Mouse (Mus musculus) heart, embryonic 16.5 days (tissue): ENCODE measurements at regions not wholly inside any gene's neighbourhood (a gene's known extent, or its start where the extent isn't known, plus 50 kb on each side); places are given as distances from the start of the nearest gene placed in this dataset.

Source experiments
- ATAC-seq: fragments of 200-750 bp; cut with Nextera tagmentation; replicated peaks from 2 replicates; pipeline ENCODE4 v1.8.0; 2017; ENCODE audit warnings: moderate number of reproducible peaks; ENCODE audit not compliant: insufficient read depth, low FRiP score; ENCODE audit errors: extremely low read depth
- H3K27ac ChIP-seq: fragments of 300-500 bp; sonication (generic); 2 replicates; pipeline ENCODE4 v1.5.1; 2014; ENCODE audit warnings: mild to moderate bottlenecking, low read length, control low read depth, moderate library complexity
- H3K27me3 ChIP-seq: fragments of 300-500 bp; sonication (generic); 2 replicates; pipeline ENCODE4 v1.6.1; 2014; ENCODE audit warnings: low read length, mixed read lengths; ENCODE audit not compliant: control insufficient read depth, insufficient read depth
- H3K36me3 ChIP-seq: fragments of 300-500 bp; sonication (generic); 2 replicates; pipeline ENCODE4 v1.6.1; 2014; ENCODE audit not compliant: control insufficient read depth, insufficient read depth
- H3K4me1 ChIP-seq: fragments of 300-500 bp; sonication (generic); 2 replicates; pipeline ENCODE4 v1.6.1; 2014; ENCODE audit warnings: low read length, mixed read lengths; ENCODE audit not compliant: control insufficient read depth, insufficient read depth
- H3K4me2 ChIP-seq: fragments of 300-500 bp; sonication (generic); 2 replicates; pipeline ENCODE4 v1.6.1; 2014; ENCODE audit warnings: low read depth, mild to moderate bottlenecking, control low read depth, low read length
- H3K4me3 ChIP-seq: fragments of 300-500 bp; sonication (generic); 2 replicates; pipeline ENCODE4 v1.5.1; 2014; ENCODE audit warnings: mild to moderate bottlenecking, control low read depth, low read length
- H3K9ac ChIP-seq: fragments of 300-500 bp; sonication (generic); 2 replicates; pipeline ENCODE4 v1.6.1; 2014; ENCODE audit warnings: low read length, control low read depth
- H3K9me3 ChIP-seq: fragments of 300-500 bp; sonication (generic); replicated peaks from 2 replicates; pipeline ENCODE4 v1.6.1; 2016; ENCODE audit warnings: low read length; ENCODE audit not compliant: control insufficient read depth
- WGBS: fragments of 180-500 bp; shearing (Covaris S2); extraction: QIAGEN DNeasy Blood & Tissue Kit; methylation state at CpG from one replicate; pipeline ENCODE4 v1.1.7; 2014; 5-methylcytosine and 5-hydroxymethylcytosine counted together

- 51% methylated on average over 3 of the region's 3 CpGs for WGBS
- no peak overlapping the region for H3K27ac ChIP-seq
- ATAC-seq: no peak
Measured at GRCm38 (mm10) chr4:35417866-35418265, 191.9 kb upstream of the C9orf72 start.

GRCm38 (mm10) chr4:35413488-35413887 lies 187.5 kb upstream of the C9orf72 start:
- no peaks in the 10 kb centered on the region for H3K9me3 ChIP-seq
- H3K4me1 ChIP-seq: no peaks in the 10 kb centered on the region
- no peak overlapping the region for H3K4me3 ChIP-seq
- 69% methylated on average over 3 of the region's 3 CpGs for WGBS
- H3K36me3 ChIP-seq: no peaks in the 10 kb centered on the region
- ATAC-seq: no peak
- no peaks in the 10 kb centered on the region; the same call in 1 of the 2 replicates for H3K27me3 ChIP-seq
- no peak overlapping the region for H3K27ac ChIP-seq
- H3K4me2 ChIP-seq: no peak overlapping the region
- no peak overlapping the region for H3K9ac ChIP-seq

More at GRCm38 (mm10) chr4:35417866-35418265, 191.9 kb upstream of the C9orf72 start:
- Histone ChIP-seq H3K4me3 (no peak overlapping the region), H3K9ac (no peak overlapping the region), H3K27me3 (no peaks in the 10 kb centered on the region; the same call in 1 of the 2 replicates), H3K9me3 (no peaks in the 10 kb centered on the region), H3K4me1 (no peaks in the 10 kb centered on the region), H3K36me3 (no peaks in the 10 kb centered on the region), H3K4me2 (no peak overlapping the region)

- H3K36me3 ChIP-seq: no peaks in the 10 kb centered on the region
- H3K4me2 ChIP-seq: no peak overlapping the region
- H3K9ac ChIP-seq: no peak overlapping the region
- no peaks in the 10 kb centered on the region for H3K4me1 ChIP-seq
- H3K9me3 ChIP-seq: no peaks in the 10 kb centered on the region
- no peaks in the 10 kb centered on the region for H3K27me3 ChIP-seq
- H3K4me3 ChIP-seq: no peak overlapping the region
- 81% methylated on average over 7 of the region's 7 CpGs for WGBS
- ATAC-seq: no peak
- no peak overlapping the region for H3K27ac ChIP-seq
Measured at GRCm38 (mm10) chr4:35405301-35406006, 179.5 kb upstream of the C9orf72 start.

- ATAC-seq: no peak
- Histone ChIP-seq H3K4me3 (no peak overlapping the region), H3K9me3 (no peaks in the 10 kb centered on the region), H3K4me1 (no peaks in the 10 kb centered on the region), H3K27me3 (no peaks in the 10 kb centered on the region), H3K4me2 (no peak overlapping the region), H3K36me3 (no peaks in the 10 kb centered on the region), H3K27ac (no peak overlapping the region), H3K9ac (no peak overlapping the region)
- WGBS: 82% methylated on average over 2 of the region's 2 CpGs
Measured at GRCm38 (mm10) chr4:35404068-35404467, 178.1 kb upstream of the C9orf72 start.

- ATAC-seq: no peak
- Histone ChIP-seq H3K4me1 (no peaks in the 10 kb centered on the region), H3K9ac (no peak overlapping the region), H3K4me3 (no peak overlapping the region), H3K36me3 (no peaks in the 10 kb centered on the region), H3K9me3 (no peaks in the 10 kb centered on the region), H3K27me3 (no peaks in the 10 kb centered on the region), H3K27ac (no peak overlapping the region), H3K4me2 (no peak overlapping the region)
- 69% methylated on average over 6 of the region's 6 CpGs for WGBS
Measured at GRCm38 (mm10) chr4:35403594-35403993, 177.6 kb upstream of the C9orf72 start.

GRCm38 (mm10) chr4:35402376-35403133 lies 176.6 kb upstream of the C9orf72 start:
- no peak for ATAC-seq
- Histone ChIP-seq H3K4me2 (no peak overlapping the region), H3K27me3 (no peaks in the 10 kb centered on the region), H3K36me3 (no peaks in the 10 kb centered on the region), H3K27ac (no peak overlapping the region), H3K4me1 (no peaks in the 10 kb centered on the region), H3K9me3 (no peaks in the 10 kb centered on the region), H3K9ac (no peak overlapping the region), H3K4me3 (no peak overlapping the region)
- 80% methylated on average over 9 of the region's 9 CpGs for WGBS

- Histone ChIP-seq H3K4me3 (no peak overlapping the region), H3K27ac (no peak overlapping the region), H3K4me2 (no peak overlapping the region), H3K27me3 (no peaks in the 10 kb centered on the region), H3K4me1 (no peaks in the 10 kb centered on the region), H3K9ac (no peak overlapping the region), H3K9me3 (no peaks in the 10 kb centered on the region), H3K36me3 (no peaks in the 10 kb centered on the region)
- 64% methylated on average over 4 of the region's 4 CpGs for WGBS
- no peak for ATAC-seq
Measured at GRCm38 (mm10) chr4:35401783-35402182, 175.8 kb upstream of the C9orf72 start.

- ATAC-seq: no peak
- Histone ChIP-seq H3K9me3 (no peaks in the 10 kb centered on the region), H3K9ac (no peak overlapping the region), H3K27me3 (no peaks in the 10 kb centered on the region), H3K4me2 (no peak overlapping the region), H3K36me3 (no peaks in the 10 kb centered on the region), H3K27ac (no peak overlapping the region), H3K4me3 (no peak overlapping the region), H3K4me1 (no peaks in the 10 kb centered on the region)
- WGBS: 84% methylated on average over 6 of the region's 6 CpGs
Measured at GRCm38 (mm10) chr4:35400511-35400910, 174.5 kb upstream of the C9orf72 start.

GRCm38 (mm10) chr4:35395583-35395877 lies 169.6 kb upstream of the C9orf72 start:
- Histone ChIP-seq H3K4me2 (no peak overlapping the region), H3K4me3 (no peak overlapping the region), H3K9me3 (no peaks in the 10 kb centered on the region), H3K36me3 (no peaks in the 10 kb centered on the region), H3K27ac (no peak overlapping the region), H3K4me1 (no peaks in the 10 kb centered on the region), H3K9ac (no peak overlapping the region), H3K27me3 (no peaks in the 10 kb centered on the region)
- 88% methylated on average over 5 of the region's 5 CpGs for WGBS
- no peak for ATAC-seq
